Mouse (Mus musculus) gastrocnemius, adult 18-20 months (tissue): ENCODE data around the gene Snap29. TPM values are rescaled to one million over a fixed set of nuclear protein-coding genes. Genes with fewer than 3 reads are reported as not detected.
A peak's percentile ranks its signal among the peaks of the same experiment; 100 is the strongest.

Experiments used
- DNase-seq: peaks from one replicate; pipeline ENCODE4 v3.0.0; 2021; ENCODE audit warnings: low spot score
- long read RNA-seq, 2 experiments: library from polyadenylated mRNA; stranded (forward); transcript quantifications; one replicate each; pipeline ENCODE4 v2.0.0; 2021
- total RNA-seq, 2 experiments: library from RNA; stranded (reverse); gene quantifications; 2 replicates each; pipeline ENCODE4 v1.2.3; 2021

Gene Snap29
- total RNA-seq, result 10 to 100 TPM; 17.7 to 19.1 TPM
- long read RNA-seq, experiment 1, transcript Snap29-201 (5 exons, 3,447 nt), result major isoform, 9 of 10 reads
- long read RNA-seq, experiment 1, partial matches to known transcripts, result 0 of 10 reads
- long read RNA-seq, experiment 1, other reads (novel, unspliced or antisense), result 1 of 10 reads
- long read RNA-seq, experiment 2, transcript Snap29-201 (5 exons, 3,447 nt), result major isoform, 8 of 9 reads
- long read RNA-seq, experiment 2, partial matches to known transcripts, result 0 of 9 reads
- long read RNA-seq, experiment 2, other reads (novel, unspliced or antisense), result 1 of 9 reads

DNA sequence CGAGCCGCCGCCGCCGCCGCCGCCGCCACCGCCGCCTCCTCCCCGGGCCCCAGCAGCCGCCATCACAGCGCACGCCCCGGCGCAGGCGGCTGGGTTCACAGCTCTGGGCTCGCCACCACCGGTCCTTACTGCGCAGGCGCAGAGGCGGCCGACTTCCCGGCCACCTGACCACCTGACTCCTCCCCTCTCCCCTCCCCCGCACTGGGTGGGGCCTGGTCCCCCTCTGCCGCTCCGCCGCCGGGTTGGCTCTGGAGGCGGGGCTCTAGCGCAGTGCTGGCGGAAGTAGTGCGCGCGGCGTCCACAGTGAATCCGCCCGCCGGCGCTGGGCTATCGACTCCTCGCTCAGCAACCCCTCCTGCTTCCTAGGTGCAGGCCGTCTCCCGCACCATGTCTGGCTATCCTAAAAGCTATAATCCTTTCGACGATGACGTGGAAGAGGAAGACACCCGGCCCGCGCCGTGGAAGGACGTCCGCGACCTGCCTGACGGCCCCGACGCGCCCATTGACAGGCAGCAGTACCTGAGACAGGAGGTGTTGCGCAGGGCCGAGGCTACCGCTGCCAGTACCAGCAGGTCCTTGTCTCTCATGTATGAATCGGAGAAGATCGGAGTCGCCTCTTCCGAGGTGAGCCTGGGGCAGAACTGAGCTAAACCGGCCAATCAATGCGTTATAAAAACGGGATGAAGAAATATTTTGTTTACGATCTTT, at the start of gene Snap29, which contains the start of gene Pi4ka:
Snap29 (plus strand) TSS at position 251 of the 708 bp plus-strand sequence.
Pi4ka (minus strand) TSS at position 579 of the 708 bp plus-strand sequence.
- DNase-seq, result peak; percentile 100

DNA sequence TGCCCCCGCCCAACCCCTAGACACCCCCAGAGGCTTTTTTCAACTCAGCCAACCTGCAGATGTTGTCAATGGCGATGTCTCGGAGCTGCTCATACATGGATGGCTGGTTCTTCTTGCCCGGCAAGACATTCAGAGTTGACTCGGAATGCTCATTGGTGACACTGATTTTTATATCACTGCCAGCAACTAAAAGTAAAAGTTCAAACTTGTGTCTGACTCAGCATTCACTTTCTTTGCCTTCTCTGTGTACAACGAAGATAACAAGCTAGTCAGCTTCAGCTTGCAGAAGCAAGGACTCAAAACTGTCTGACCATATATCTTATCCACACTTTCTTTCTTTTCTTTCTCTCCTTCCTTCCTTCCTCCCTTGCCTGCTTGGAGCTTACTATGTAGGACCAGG, 49.8 kb upstream of the Snap29 start:
- DNase-seq, result no peak

DNA sequence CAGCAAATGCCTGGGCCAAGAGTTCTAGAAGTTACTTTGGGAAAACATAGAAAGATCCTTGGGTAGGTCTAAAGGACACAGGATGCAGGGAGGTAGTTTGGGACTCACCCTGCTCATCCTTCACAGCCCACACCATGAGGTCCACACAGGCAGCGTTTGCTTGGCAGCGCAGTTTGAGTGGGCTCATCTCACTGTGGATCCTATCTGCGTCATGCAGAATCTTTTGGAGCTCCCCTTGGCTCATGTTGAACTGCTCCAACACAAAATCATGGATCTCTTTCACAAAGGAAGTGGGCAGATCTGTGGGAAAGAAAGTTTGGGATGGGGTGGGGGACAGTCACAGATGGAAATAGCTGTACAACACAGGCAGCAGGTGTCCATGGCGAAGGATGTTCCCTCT, 47.0 kb upstream of the Snap29 start:
- no peak for DNase-seq

DNA sequence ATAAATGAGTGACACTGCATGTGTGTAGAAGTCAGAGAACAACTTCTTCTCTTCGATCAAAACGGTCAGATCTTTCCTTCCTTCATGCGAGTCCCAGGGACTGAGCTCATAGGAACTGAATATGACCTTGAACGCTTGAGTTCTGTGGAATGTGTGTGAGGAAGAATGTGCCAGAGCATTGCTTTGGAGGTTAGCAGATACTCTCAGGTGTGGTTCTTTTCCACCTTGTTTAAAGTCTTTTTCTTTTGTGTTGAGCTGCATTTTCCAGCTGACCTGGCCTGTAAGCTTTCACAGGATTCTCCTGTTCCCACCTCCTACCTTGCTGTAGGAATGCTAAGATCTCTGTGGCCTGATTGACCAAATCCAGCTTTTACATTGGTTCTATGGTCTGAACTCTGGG, 23.5 kb upstream of the Snap29 start:
- no peak for DNase-seq

GRCm38 (mm10) chr16:17383594-17384326, 22.0 kb upstream of the Snap29 start:
- DNase-seq, result no peak

DNA sequence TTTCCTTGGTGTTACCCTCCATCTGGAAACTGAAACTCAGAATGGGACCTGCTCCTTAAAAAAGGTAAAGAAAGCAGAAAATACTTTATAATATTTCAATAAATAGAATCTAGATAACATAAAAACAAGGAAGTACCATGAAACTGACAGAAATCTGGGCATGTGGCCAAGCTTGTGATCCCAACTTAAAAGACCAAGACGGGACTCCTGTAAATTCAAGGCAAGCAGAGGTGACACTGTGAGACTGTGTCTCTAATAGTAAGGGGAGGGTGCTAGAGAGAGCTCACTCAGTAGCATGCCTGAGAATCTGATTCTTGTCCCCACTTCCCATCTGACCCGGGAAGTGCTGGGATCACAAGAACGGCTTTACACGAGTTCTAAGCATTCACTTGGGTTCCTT, 13.0 kb upstream of the Snap29 start:
- DNase-seq, result no peak

- peak; percentile 39 for DNase-seq
These were observed 2.9 kb upstream of the Snap29 start for GRCm38 (mm10) chr16:17402855-17403254.

- peak; percentile 49 for DNase-seq
These were observed 502 bp upstream of the Snap29 start for GRCm38 (mm10) chr16:17405271-17405696.

GRCm38 (mm10) chr16:17406512-17407231, 886 bp downstream of the Snap29 start:
- DNase-seq, result no peak

DNA sequence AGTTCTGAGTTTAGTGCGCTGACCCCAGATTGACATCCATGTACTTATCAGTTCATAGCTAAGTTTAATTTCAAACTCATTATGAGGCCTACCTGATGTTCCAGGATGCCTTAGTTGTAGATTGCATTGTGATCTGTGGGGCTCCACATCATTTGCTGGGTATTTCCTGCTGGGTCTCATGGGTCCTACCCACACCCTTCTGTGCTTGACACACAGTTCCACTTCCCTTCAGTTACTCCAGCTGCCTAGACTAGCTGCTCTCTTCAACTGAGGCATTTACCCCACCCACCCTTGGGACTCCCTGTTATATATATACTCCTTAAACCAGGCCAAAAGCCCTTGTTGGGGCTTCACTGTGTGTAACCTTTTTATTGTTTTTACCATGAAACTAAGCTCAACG, 3.3 kb downstream of the Snap29 start:
- DNase-seq, result no peak

- DNase-seq, result no peak
These were observed 4.4 kb downstream of the Snap29 start for GRCm38 (mm10) chr16:17410209-17410608.

GRCm38 (mm10) chr16:17423021-17423420, 17.2 kb downstream of the Snap29 start:
- no peak for DNase-seq

DNA sequence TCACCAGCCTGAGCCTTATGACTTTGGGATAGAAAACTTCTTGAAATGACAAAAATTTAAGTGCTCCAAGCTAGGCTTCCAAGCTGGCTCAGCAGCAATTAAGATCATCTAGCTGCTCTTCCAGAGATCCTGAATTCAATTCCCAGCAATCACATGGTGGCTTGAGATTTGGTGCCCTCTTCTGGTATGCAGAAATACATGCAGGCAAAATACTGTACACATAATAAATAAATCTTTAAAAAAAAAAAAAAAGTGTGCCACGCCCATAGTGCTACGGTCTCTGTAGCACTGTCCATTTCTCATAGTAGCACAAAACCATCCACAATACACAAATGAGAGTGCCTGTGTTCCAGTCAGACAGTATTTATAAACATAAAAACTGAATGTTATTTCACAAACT, 26.8 kb downstream of the Snap29 start:
- DNase-seq, result no peak

DNA sequence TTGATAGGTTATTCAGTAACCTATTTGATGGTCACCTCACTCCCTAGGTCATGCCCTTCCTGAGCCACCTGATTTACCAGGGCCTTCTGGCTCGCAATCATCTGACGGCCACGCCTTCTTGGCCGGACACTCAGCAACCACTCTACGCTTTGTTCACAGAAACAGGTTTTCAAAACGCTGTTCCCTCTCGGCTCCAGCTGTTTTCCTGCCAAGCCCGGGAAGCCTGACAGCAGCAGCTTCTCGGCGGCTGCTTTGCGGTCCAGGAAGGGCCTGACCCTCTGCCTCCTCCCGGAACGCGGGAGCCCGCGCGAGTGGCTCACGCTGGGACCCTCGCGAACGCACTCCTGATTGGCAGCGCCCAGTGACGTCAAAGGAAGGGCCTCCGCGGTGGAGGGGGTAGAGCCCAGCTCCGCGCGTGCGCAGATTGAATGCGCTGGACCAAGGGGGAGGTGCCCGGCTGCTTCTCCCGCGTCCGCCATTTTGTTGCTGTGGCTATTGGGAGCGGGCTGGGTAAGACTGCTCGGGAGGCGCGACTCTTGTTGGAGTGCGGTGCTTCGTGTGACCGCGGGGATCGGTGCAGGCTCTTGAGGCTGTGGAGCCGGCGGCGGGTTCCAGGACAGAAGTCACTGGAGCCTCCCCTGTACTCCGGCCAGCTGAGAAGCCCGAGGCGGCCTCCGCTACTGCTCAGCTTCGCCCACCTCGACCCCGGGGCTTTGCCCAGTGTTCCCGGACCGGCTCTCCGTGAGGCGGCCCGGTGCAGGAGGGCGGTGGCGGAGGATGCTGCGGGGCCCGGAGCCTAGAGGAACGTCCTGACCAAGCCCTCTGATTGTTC, 46.0 kb downstream of the Snap29 start, which contains the start of gene Crkl:
Crkl (plus strand) TSS at position 447 of the 832 bp plus-strand sequence.
- DNase-seq, result peak; percentile 97

- DNase-seq, result peak; percentile 34
These were observed 46.6 kb downstream of the Snap29 start for GRCm38 (mm10) chr16:17452373-17452715.

GRCm38 (mm10) chr16:17456901-17457300, 51.1 kb downstream of the Snap29 start:
- DNase-seq, result no peak

GRCm38 (mm10) chr16:17460254-17460653, 54.5 kb downstream of the Snap29 start:
- DNase-seq, result no peak

DNA sequence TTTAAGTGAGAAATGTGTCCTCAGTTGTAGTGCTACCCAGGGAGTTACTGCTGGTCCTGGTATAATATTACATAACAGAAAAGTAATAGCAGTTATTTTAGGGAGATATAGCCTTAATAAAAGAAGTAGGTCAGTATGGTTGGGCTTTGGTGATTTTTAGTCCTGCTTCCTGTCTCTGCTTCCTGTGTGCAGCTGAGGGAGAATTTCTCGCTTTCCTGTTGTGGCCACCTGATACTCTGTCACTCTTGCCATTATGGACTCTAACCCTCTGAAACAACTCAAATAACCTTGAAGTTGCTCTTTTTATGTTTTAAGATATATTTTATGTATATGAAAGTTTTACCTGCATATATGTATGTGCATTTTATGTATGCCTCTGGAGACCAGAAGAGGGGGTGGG, 55.8 kb downstream of the Snap29 start:
- no peak for DNase-seq

DNA sequence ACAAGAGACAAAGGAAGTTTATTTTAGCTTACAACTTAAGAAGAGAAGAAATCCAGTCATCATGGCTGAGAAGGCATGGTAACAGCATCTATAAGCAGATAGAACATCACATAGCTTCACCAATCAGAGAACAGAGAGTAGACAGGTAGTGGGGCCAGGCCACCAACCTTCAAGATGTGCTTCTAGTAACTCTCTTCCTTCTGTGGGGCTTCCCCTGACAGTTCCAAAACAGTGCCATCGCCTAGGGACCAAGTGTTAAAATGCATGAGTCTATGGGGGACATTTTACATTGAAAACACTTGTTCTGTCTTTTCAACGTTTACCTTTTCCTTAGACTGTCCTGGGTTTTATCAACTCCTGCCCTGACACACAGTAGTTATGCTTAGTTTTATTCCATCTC, 57.4 kb downstream of the Snap29 start:
- DNase-seq, result no peak

DNA sequence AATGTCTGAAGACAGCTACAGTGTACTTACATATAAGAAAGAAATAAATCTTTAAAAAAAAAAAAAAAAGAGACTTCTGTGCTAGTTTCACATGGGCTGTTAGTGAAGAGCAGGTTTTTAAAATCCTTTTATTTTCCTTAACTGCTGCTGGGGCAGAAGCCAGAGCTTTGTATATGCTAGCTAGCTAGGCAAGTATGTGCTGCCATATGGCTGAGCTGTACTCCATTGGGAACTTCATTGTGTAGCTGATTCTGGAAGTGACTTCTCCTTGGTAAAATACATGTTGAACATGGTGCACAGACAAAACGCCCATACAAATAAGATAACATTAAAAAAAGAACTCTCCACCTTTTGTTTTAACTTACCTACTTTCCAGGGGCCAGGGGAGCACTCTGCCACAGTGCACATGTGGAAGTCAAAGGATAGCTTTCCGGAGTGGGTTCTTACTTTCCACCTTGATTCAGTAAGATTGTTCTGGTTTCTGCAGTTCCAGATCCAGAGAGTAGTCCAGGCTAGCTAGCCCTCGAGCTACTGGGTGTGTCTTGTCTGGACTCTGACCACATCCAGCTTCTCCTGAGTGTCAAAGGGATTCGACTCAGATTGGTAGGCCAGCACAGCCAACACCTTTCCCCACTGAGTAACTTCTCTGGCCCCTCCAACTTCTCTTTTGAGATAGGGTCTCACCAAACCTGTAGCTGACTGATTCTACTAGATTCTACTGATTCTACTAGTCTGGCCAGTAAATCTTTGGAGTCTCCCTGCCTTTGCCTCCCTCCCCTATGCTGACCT, 61.3 kb downstream of the Snap29 start:
- no peak for DNase-seq
